Mouse (Mus musculus) embryo, embryonic 9.5 days (tissue): ENCODE results near the gene Fbln1.
A peak's percentile ranks its signal among the peaks of the same experiment; 100 is the strongest.

Experiments
- DNase-seq: peaks from one replicate; pipeline ENCODE4 v3.0.0-alpha.2; 2017; ENCODE audit errors: extremely low spot score

Gene Fbln1

GRCm38 (mm10) chr15:85238821-85239745 is 33.3 kb downstream of the Fbln1 start:
- no peak for DNase-seq

GRCm38 (mm10) chr15:85240086-85240485 is 34.3 kb downstream of the Fbln1 start:
- DNase-seq: no peak

GRCm38 (mm10) chr15:85241856-85242255 is 36.1 kb downstream of the Fbln1 start:
- DNase-seq: no peak

- no peak for DNase-seq
These were observed 38.8 kb downstream of the Fbln1 start for GRCm38 (mm10) chr15:85244414-85245161.

- no peak for DNase-seq
These were observed 39.7 kb downstream of the Fbln1 start for GRCm38 (mm10) chr15:85245241-85246010.

- no peak for DNase-seq
These were observed 40.3 kb downstream of the Fbln1 start for GRCm38 (mm10) chr15:85246016-85246415.

GRCm38 (mm10) chr15:85246936-85247335 is 41.2 kb downstream of the Fbln1 start:
- DNase-seq: no peak

- DNase-seq: no peak
These were observed 42.6 kb downstream of the Fbln1 start for GRCm38 (mm10) chr15:85248311-85248710.

GRCm38 (mm10) chr15:85249252-85249651 is 43.5 kb downstream of the Fbln1 start:
- peak; percentile 38 for DNase-seq

GRCm38 (mm10) chr15:85250436-85250835 is 44.7 kb downstream of the Fbln1 start:
- no peak for DNase-seq

- no peak for DNase-seq
These were observed 46.7 kb downstream of the Fbln1 start for GRCm38 (mm10) chr15:85252476-85252875.

GRCm38 (mm10) chr15:85257775-85258429 is 52.2 kb downstream of the Fbln1 start:
- DNase-seq: peak; percentile 39

- DNase-seq: no peak
These were observed 57.1 kb downstream of the Fbln1 start for GRCm38 (mm10) chr15:85262805-85263204.

GRCm38 (mm10) chr15:85266729-85267434 is 61.1 kb downstream of the Fbln1 start:
- peak; percentile 80 for DNase-seq

GRCm38 (mm10) chr15:85267891-85268290 is 62.1 kb downstream of the Fbln1 start:
- no peak for DNase-seq

GRCm38 (mm10) chr15:85272988-85273387 is 67.2 kb downstream of the Fbln1 start:
- no peak for DNase-seq

GRCm38 (mm10) chr15:85277221-85277620 is 71.5 kb downstream of the Fbln1 start:
- no peak for DNase-seq

GRCm38 (mm10) chr15:85278986-85279385 is 73.2 kb downstream of the Fbln1 start:
- DNase-seq: no peak

GRCm38 (mm10) chr15:85282021-85282420 is 76.3 kb downstream of the Fbln1 start:
- no peak for DNase-seq

- no peak for DNase-seq
These were observed 78.9 kb downstream of the Fbln1 start for GRCm38 (mm10) chr15:85284651-85285050.

GRCm38 (mm10) chr15:85294632-85295031 is 88.9 kb downstream of the Fbln1 start:
- no peak for DNase-seq
